Mouse (Mus musculus) liver, adult 2 months (tissue): ENCODE data around the gene Spns2.

Source experiments
- CTCF ChIP-seq: fragments of 200-500 bp; IDR thresholded peaks from 2 replicates; pipeline ENCODE4 v1.5.1; 2011; ENCODE audit warnings: low read depth, low read length, control low read depth
- POLR2A ChIP-seq: fragments of 200-500 bp; IDR thresholded peaks from 2 replicates; pipeline ENCODE4 v1.6.1; 2011; ENCODE audit warnings: low read length, control low read depth; ENCODE audit not compliant: insufficient read depth; ENCODE audit errors: extremely low read depth

GRCm38 (mm10) chr11:72469217-72469616, 20.5 kb downstream of the Spns2 start:
- no peak for TF ChIP-seq POLR2A
- no peak for TF ChIP-seq CTCF
